Mouse (Mus musculus) kidney, adult 18-20 months (tissue): ENCODE results near the gene Palm.
"Not testable (repeated sequence)": the region's sequence is repeated elsewhere in the genome, so short reads cannot be mapped to it uniquely, and the experiment has no call there.

Source experiments
- DNase-seq: peaks from one replicate; pipeline ENCODE4 v3.0.0; 2021

Gene Palm

GRCm38 (mm10) chr10:79793051-79793737 is at the start of gene Palm:
Palm (plus strand) TSS chr10:79793572.
- peak; percentile 92 for DNase-seq

DNA sequence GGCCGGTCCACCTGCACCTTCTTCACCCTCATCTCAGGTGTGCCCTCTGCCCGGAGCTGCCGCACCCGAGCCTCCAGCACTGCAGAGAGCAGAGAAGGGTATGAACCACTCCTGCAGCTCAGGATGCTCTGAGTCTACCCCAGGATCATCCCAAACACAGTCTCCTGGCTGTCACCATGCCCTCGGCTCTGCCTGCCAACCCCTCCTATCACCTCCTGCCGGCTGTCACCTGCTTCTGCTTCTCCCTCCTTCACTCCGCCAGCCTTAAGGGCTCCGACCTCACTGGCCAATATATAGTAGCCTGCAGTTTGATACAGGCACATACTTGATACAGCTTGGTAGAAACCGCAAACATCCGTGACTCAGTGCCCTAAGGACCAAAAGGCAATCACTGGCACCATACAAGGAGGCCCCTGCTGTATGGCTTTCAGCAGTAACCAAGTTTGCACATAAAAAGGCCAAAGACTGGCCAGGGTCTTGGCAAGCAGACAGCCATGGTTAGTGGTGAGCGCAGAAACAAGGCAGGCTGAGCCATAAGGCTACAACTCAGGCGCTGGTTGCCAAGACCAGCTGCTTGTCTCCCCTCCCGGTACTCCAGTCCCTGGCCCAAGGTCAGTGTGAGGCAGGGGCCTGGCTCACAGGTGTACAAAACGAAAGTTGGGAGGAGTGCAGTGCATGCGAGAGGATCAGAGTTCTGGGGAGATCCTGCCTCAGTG is 49.6 kb upstream of the Palm start:
- no peak for DNase-seq

DNA sequence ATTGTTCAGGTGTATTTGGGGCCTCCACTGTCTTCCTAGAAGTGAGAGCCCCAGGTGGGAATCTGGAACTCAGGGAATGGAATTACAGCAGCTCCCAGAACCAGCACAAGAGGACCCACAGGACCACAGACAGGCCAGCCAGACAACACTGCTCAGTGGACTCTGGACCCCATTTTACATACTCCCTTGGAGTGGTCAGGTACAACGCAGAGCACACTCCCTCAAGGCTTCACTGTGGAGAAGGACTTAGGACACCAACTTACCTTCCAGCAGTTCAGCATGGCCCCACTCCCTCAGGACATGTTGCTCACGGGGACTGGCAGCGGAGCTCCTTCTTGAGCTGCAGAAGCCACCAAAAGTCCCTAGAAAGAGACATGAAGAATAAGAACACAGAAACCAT is 48.0 kb upstream of the Palm start:
- DNase-seq: no peak

- DNase-seq: peak; percentile 94
Measured at GRCm38 (mm10) chr10:79745898-79746773, 47.2 kb upstream of the Palm start, which contains the start of gene Polrmt. Polrmt (minus strand) TSS chr10:79746581.

DNA sequence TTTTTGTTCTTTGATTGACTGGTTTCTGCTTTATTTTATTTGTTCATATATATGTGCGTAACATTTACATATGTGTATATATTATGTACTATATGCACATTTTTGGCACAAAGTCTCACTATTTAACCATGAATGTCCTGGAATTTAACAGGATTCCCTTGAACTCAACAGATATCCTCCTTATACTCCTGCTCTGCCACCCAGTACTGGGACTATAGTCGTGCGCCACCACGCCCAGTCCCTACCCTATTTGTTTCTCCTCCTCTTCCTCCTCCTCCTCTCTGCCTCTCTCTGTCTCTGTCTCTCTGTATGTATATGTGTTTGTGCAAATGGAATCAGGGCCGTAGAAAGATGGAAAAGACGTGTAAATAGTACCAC is 46.6 kb upstream of the Palm start:
- no peak for DNase-seq

GRCm38 (mm10) chr10:79748496-79748895 is 44.9 kb upstream of the Palm start:
- DNase-seq: no peak

- DNase-seq: peak; percentile 85
Measured at GRCm38 (mm10) chr10:79754856-79755516, 38.4 kb upstream of the Palm start, which contains the start of gene Fgf22. Fgf22 (plus strand) TSS chr10:79755076.

- no peak for DNase-seq
Measured at GRCm38 (mm10) chr10:79755854-79756253, 37.5 kb upstream of the Palm start.

GRCm38 (mm10) chr10:79756660-79757059 is 36.7 kb upstream of the Palm start:
- no peak for DNase-seq

- not testable (repeated sequence) for DNase-seq
Measured at GRCm38 (mm10) chr10:79759675-79760074, 33.7 kb upstream of the Palm start.

DNA sequence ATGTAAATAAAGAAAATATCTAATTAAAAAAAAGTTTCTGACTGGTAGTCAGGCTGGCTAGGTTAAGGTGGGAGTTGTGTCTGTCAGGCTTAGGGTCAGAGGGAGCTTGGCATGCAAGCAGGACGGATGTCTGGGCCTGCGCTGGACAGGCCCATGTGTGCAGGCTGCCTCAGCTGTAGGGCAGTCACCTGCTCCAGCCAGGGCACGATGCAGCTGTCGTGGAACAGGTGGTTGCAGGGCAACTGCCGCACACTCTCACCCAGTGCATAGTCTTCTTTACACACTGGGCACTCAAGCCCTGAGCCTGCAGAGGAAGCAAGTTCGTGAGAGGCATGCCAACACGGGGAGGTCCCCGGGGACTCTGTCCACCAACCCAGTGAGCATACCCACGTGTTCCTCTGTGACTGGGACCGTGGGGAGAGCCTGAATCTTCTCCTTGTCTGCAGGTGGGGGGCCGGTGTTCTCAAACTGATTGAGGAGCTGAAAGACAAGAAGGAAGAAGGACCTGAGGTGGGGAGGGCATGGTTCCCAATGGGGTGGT is 32.7 kb upstream of the Palm start:
- DNase-seq: no peak

- no peak for DNase-seq
Measured at GRCm38 (mm10) chr10:79762875-79763274, 30.5 kb upstream of the Palm start.

- no peak for DNase-seq
Measured at GRCm38 (mm10) chr10:79764234-79764633, 29.1 kb upstream of the Palm start.

GRCm38 (mm10) chr10:79765228-79765745 is 28.1 kb upstream of the Palm start:
- DNase-seq: no peak

DNA sequence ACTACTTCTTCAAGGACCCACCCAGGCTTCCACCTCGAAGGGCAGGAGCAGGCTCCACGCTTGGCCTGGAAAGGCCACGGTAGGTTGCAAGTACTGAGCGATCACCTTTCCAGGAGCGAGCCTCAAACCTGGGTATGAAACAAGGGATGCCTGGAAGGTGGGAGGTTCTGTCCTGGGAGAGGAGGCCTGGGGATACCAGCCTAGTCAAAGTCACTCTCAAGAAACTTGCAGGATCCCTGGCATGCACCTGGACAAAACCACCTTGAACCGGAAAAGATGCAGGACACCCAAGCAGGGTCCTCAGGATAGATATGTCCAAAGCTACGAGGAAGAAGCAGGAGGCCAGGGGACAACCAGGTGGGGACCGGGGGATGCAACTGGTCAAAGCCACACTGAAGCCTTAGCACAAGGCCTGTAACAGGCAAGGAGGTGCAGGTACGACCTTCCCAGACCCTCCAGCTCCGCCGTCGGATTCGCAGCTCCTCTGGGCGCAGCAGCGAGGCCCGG is 27.3 kb upstream of the Palm start:
- DNase-seq: no peak

GRCm38 (mm10) chr10:79766508-79767325 is 26.7 kb upstream of the Palm start, which contains the start of gene Rnf126:
Rnf126 (minus strand) TSS chr10:79766952.
- peak; percentile 100 for DNase-seq

DNA sequence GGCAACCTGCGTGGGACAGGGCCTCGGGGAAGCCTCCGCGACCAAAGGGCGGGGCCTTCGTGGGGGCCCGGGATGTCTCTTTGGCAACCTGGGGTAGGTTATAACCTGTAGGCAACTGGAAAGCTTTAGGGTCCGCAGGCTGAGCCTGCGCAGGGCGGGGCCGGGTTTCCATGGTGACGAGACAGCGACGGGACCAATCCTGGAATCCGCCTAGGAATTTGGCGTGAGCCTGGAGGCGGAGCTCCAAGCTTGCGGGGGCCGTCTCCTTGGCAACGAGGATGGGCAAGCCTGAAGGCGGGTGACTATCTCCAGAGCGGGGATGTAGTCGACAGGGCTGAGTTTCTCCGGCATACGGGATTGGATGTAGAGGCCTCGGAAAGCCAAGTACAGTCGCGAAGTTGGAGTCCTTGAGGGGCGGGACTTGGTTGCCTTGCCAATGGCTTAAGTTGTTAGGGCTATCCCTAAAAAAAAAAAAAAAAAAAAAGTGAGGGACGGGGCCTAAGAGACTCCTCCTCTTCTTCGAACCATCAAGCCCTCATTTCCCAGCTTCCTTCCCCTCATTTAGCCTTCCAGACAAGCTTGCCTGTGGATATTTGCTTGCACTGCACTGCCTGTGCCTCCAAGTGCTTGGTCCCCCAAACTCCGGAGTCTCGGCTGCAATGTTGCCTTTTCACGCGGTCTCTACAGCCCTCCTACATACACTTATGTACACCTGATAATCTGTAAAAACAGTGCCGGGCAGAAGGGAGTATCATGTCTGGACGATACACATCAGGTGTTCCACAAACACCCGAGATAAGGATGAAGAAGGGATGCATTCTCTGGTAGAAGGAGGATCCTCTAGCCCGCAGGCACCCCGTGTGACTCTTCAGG is 25.8 kb upstream of the Palm start:
- DNase-seq: peak; percentile 87

GRCm38 (mm10) chr10:79768400-79768799 is 25.0 kb upstream of the Palm start:
- DNase-seq: peak; percentile 87

- DNase-seq: peak; percentile 66
Measured at GRCm38 (mm10) chr10:79769329-79769728, 24.0 kb upstream of the Palm start.

- no peak for DNase-seq
Measured at GRCm38 (mm10) chr10:79772320-79772719, 21.1 kb upstream of the Palm start.
